Mouse (Mus musculus) CH12.LX (cell line): ENCODE measurements at regions not wholly inside any gene's neighbourhood (a gene's known extent, or its start where the extent isn't known, plus 50 kb on each side); places are given as distances from the start of the nearest gene placed in this dataset.

Experiments used
- DNase-seq: peaks from one replicate; pipeline ENCODE4 v3.0.0-alpha.2; 2013; ENCODE audit errors: extremely low read depth
- H3K27ac ChIP-seq: 2 replicates; pipeline ENCODE4 v1.5.1; 2012; ENCODE audit warnings: low read depth, mild to moderate bottlenecking, control low read depth, moderate library complexity; ENCODE audit not compliant: insufficient read depth
- H3K27me3 ChIP-seq: replicated peaks from 2 replicates; pipeline ENCODE3; 2012; ENCODE audit warnings: inconsistent platforms
- H3K36me3 ChIP-seq, 2 experiments: replicated peaks in 1 of 2; 2 replicates each; pipeline versions ENCODE3 to v1.6.1; 2012; ENCODE audit warnings: inconsistent platforms in 1 of 2, low read length in 1 of 2, mild to moderate bottlenecking in 1 of 2, mixed read lengths in 1 of 2, moderate library complexity in 1 of 2; ENCODE audit not compliant: control insufficient read depth in 1 of 2, insufficient read depth in 1 of 2
- H3K4me1 ChIP-seq, 2 experiments: 2 replicates each; pipeline ENCODE4 v1.6.1; 2012; ENCODE audit warnings: inconsistent platforms in 1 of 2, moderate library complexity in 1 of 2; ENCODE audit not compliant: insufficient read depth in 2 of 2, control insufficient read depth in 1 of 2
- H3K4me2 ChIP-seq: 2 replicates; pipeline ENCODE4 v1.6.1; 2012; ENCODE audit warnings: low read depth, mild to moderate bottlenecking, control low read depth; ENCODE audit not compliant: poor library complexity, insufficient read depth, severe bottlenecking
- H3K4me3 ChIP-seq, 3 experiments: fragments of 150-350 bp in 1 of 3; sonication (generic) in 1 of 3; replicated peaks in 1 of 3; 2 replicates each; pipeline versions ENCODE3 to v1.5.1; 2011 to 2012; ENCODE audit warnings: low read depth in 2 of 3, low read length in 2 of 3, mild to moderate bottlenecking in 2 of 3, moderate library complexity in 2 of 3, control low read depth in 1 of 3, improper control_type of control experiment in 1 of 3, inconsistent platforms in 1 of 3, mixed read lengths in 1 of 3; ENCODE audit not compliant: poor library complexity in 1 of 3
- H3K79me2 ChIP-seq: replicated peaks from 2 replicates; pipeline ENCODE4 v1.6.1; 2012; ENCODE audit warnings: mild to moderate bottlenecking, moderate library complexity; ENCODE audit not compliant: control insufficient read depth, poor library complexity, insufficient read depth, severe bottlenecking; ENCODE audit errors: extremely low read depth
- H3K9ac ChIP-seq: 2 replicates; pipeline ENCODE4 v1.6.1; 2012; ENCODE audit warnings: low read depth, mild to moderate bottlenecking, control low read depth, moderate library complexity; ENCODE audit not compliant: insufficient read depth
- H3K9me3 ChIP-seq: replicated peaks from 2 replicates; pipeline ENCODE3; 2012; ENCODE audit warnings: low read length, inconsistent platforms, mixed read lengths
- CHD1 ChIP-seq: IDR thresholded peaks from 2 replicates; pipeline ENCODE4 v1.6.1; 2012; ENCODE audit warnings: low read depth, low read length, improper control_type of control experiment, inconsistent platforms
- CHD2 ChIP-seq: IDR thresholded peaks from 2 replicates; pipeline ENCODE4 v1.6.1; 2011; ENCODE audit warnings: low read length, improper control_type of control experiment
- E2F4 ChIP-seq: IDR thresholded peaks from 2 replicates; pipeline ENCODE4 v1.6.1; 2011; ENCODE audit warnings: low read depth, low read length, improper control_type of control experiment; ENCODE audit not compliant: insufficient replicate concordance
- EP300 ChIP-seq: IDR thresholded peaks from 2 replicates; pipeline ENCODE4 v1.6.1; 2011; ENCODE audit warnings: low read length, improper control_type of control experiment
- ETS1 ChIP-seq: conservative IDR thresholded peaks from 2 replicates; pipeline ENCODE4 v1.6.1; 2012; ENCODE audit warnings: low read depth, mild to moderate bottlenecking, inconsistent platforms, low read length, improper control_type of control experiment, moderate library complexity
- GABPA ChIP-seq: IDR thresholded peaks from 2 replicates; pipeline ENCODE4 v1.6.1; 2012; ENCODE audit warnings: low read depth, low read length, improper control_type of control experiment, inconsistent platforms; ENCODE audit not compliant: insufficient replicate concordance
- HCFC1 ChIP-seq: IDR thresholded peaks from 2 replicates; pipeline ENCODE4 v1.6.1; 2012; ENCODE audit warnings: low read depth, mild to moderate bottlenecking, inconsistent platforms, low read length, improper control_type of control experiment
- JUND ChIP-seq: conservative IDR thresholded peaks from 2 replicates; pipeline ENCODE4 v1.6.1; 2011; ENCODE audit warnings: low read depth, low read length, improper control_type of control experiment
- MAFK ChIP-seq: IDR thresholded peaks from 2 replicates; pipeline ENCODE4 v1.6.1; 2011; ENCODE audit warnings: low read length, improper control_type of control experiment; ENCODE audit not compliant: insufficient replicate concordance
- MAZ ChIP-seq: IDR thresholded peaks from 2 replicates; pipeline ENCODE4 v1.6.1; 2012; ENCODE audit warnings: low read depth, mild to moderate bottlenecking, inconsistent platforms, low read length, improper control_type of control experiment, moderate library complexity
- MEF2A ChIP-seq: IDR thresholded peaks from 2 replicates; pipeline ENCODE4 v1.6.1; 2014; ENCODE audit warnings: low read depth, mild to moderate bottlenecking, inconsistent platforms, low read length, improper control_type of control experiment, borderline replicate concordance
- MXI1 ChIP-seq: IDR thresholded peaks from 2 replicates; pipeline ENCODE4 v1.6.1; 2011; ENCODE audit warnings: mild to moderate bottlenecking, low read depth, low read length, improper control_type of control experiment
- NELFE ChIP-seq: IDR thresholded peaks from 2 replicates; pipeline ENCODE4 v1.6.1; 2011; ENCODE audit warnings: low read depth, low read length, improper control_type of control experiment
- NRF1 ChIP-seq: IDR thresholded peaks from 2 replicates; pipeline ENCODE4 v1.6.1; 2014; ENCODE audit warnings: low read depth, mild to moderate bottlenecking, inconsistent platforms, low read length, improper control_type of control experiment, moderate library complexity
- POLR2A ChIP-seq: IDR thresholded peaks from 2 replicates; pipeline ENCODE4 v1.6.1; 2011; ENCODE audit warnings: low read depth, mild to moderate bottlenecking, improper control_type of control experiment, low read length
- POLR2AphosphoS2 ChIP-seq: IDR thresholded peaks from 2 replicates; pipeline ENCODE4 v1.6.1; 2011; ENCODE audit warnings: low read depth, low read length, improper control_type of control experiment
- RAD21 ChIP-seq: IDR thresholded peaks from 2 replicates; pipeline ENCODE4 v1.6.1; 2011; ENCODE audit warnings: low read depth, mild to moderate bottlenecking, low read length, improper control_type of control experiment, moderate library complexity
- RCOR1 ChIP-seq: conservative IDR thresholded peaks from 2 replicates; pipeline ENCODE4 v1.6.1; 2012; ENCODE audit warnings: low read depth, mild to moderate bottlenecking, inconsistent platforms, low read length, improper control_type of control experiment
- SMC3 ChIP-seq: IDR thresholded peaks from 2 replicates; pipeline ENCODE4 v1.6.1; 2011; ENCODE audit warnings: low read depth, low read length, improper control_type of control experiment
- TCF12 ChIP-seq: IDR thresholded peaks from 2 replicates; pipeline ENCODE4 v1.6.1; 2014; ENCODE audit warnings: low read depth, mild to moderate bottlenecking, inconsistent platforms, low read length, improper control_type of control experiment
- UBTF ChIP-seq: IDR thresholded peaks from 2 replicates; pipeline ENCODE4 v1.6.1; 2012; ENCODE audit warnings: low read depth, mild to moderate bottlenecking, inconsistent platforms, low read length, improper control_type of control experiment, moderate library complexity
- USF1 ChIP-seq: IDR thresholded peaks from 2 replicates; pipeline ENCODE4 v1.6.1; 2014; ENCODE audit warnings: low read depth, mild to moderate bottlenecking, inconsistent platforms, low read length, improper control_type of control experiment
- USF2 ChIP-seq: conservative IDR thresholded peaks from 2 replicates; pipeline ENCODE4 v1.6.1; 2011; ENCODE audit warnings: low read depth, low read length, improper control_type of control experiment
- ZKSCAN1 ChIP-seq: IDR thresholded peaks from 2 replicates; pipeline ENCODE4 v1.6.1; 2012; ENCODE audit warnings: low read depth, inconsistent platforms, low read length, improper control_type of control experiment, borderline replicate concordance
- ZMIZ1 ChIP-seq: IDR thresholded peaks from 2 replicates; pipeline ENCODE4 v1.6.1; 2012; ENCODE audit warnings: low read depth, mild to moderate bottlenecking, inconsistent platforms, low read length, improper control_type of control experiment
- dilution Hi-C: fragments of 300-500 bp; cut with MboI; formaldehyde crosslinking; loops from 2 replicates; pipeline ENCODE4 v1.14.3; 2020; ENCODE audit warnings: low sequenced_read_pairs; ENCODE audit not compliant: extremely low pct_unique_long_range_greater_than_20kb, extremely low pct_ligation_motif_present
- in situ Hi-C: fragments of 300-500 bp; cut with MboI; formaldehyde crosslinking; loops from 3 replicates; pipeline ENCODE4 v1.14.3; 2019; ENCODE audit warnings: low sequenced_read_pairs, low pct_ligation_motif_present, low pct_unique_long_range_greater_than_20kb, mixed read lengths

DNA sequence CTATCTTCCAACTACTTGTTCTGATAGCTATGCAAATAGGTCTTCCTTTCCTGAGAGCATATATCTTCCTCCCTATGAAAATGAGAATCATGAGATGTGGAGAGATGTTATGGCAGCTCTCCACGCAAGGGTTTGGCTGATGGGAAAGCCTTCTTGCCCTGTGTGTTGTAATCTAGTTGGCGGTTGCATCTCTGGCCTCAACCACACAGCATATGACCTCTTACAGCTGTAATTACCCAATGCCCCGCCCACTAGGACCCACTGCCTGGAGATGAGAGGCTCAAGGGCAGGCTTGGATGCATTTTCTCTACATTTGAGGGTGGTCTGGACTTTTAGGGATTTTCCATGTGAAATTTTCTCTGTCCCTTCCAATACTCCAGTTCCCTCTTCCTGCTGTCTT, 190.9 kb upstream of the Ccdc122 start:
- dilution Hi-C loops, result no loop called here
- H3K9me3 ChIP-seq, result no peaks in the 10 kb centered on the region
- DNase-seq, result no peak
- no peaks in the 10 kb centered on the region for H3K27me3 ChIP-seq
- no peaks in the 10 kb centered on the region for H3K4me1 ChIP-seq
- no peak overlapping the region for H3K27ac ChIP-seq
- H3K4me2 ChIP-seq, result no peak overlapping the region
- no peaks in the 10 kb centered on the region for H3K36me3 ChIP-seq
- TF ChIP-seq MEF2A (no peak), RCOR1 (no peak), CHD2 (no peak), EP300 (no peak), POLR2AphosphoS2 (no peak), HCFC1 (no peak), ETS1 (no peak)
- H3K4me3 ChIP-seq, result no peak overlapping the region
- no peaks in the 10 kb centered on the region for H3K79me2 ChIP-seq
- in situ Hi-C loops, result no loop called here
- H3K9ac ChIP-seq, result no peak overlapping the region

DNA sequence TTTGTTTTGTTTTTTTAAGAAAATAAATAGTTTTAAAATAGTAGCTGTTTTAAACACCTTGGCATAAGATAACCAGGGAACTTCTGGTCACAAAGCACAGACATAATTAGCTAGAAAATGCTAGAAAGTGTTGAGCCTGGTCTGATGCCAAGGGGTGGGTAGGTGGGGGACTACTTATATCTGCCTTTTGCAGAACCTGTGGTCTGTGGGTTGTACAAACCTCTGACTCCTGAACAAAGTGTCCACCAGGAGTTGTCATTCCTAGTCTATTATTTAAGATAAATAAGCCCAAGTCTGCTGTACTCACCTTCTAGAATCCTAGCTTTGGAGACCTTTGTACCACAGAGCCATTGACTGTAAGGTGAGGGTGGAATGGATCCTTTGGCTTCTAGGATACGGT, 191.9 kb upstream of the Ccdc122 start:
- DNase-seq, result no peak
- Histone ChIP-seq H3K4me2 (no peak overlapping the region), H3K9me3 (no peaks in the 10 kb centered on the region), H3K4me1 (no peaks in the 10 kb centered on the region), H3K4me3 (no peak overlapping the region), H3K36me3 (no peaks in the 10 kb centered on the region), H3K27ac (no peak overlapping the region), H3K79me2 (no peaks in the 10 kb centered on the region), H3K27me3 (no peaks in the 10 kb centered on the region), H3K9ac (no peak overlapping the region)
- dilution Hi-C loops (no loop called here), in situ Hi-C loops (no loop called here)
- no peak for TF ChIP-seq ZMIZ1
- no peak for TF ChIP-seq GABPA
- TF ChIP-seq RCOR1, result no peak
- TF ChIP-seq JUND, result no peak
- no peak for TF ChIP-seq USF2

DNA sequence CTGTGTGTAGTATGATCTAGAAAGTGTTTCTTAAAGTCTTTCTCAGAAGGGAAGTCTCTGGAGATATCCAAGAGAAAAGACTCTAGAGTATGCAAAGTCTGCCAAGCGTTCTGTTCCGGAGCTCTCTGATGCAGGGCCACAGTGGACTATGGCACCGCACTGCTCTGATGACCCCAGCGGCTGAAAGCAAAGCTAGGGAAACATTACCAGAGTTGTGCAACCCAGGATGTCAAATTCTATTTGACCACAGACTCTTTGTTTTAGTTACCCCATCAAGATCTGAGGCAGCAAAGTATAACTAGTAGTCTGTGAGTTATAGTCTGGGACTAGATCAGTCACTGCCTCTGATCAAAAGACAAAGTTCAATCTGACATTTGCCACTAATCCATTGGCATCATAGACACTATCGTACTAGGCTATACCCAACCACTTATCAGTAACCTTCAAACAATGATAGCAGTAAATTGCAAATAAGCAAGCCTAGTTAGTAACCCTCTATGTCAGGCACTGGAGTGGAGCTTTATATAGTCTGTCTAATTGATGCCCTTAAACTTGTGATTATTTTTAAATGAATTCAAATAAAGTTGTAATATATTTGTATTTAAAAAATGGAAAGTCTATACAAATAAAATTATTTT, 198.9 kb upstream of the Ccdc122 start:
- Histone ChIP-seq H3K79me2 (no peaks in the 10 kb centered on the region), H3K27me3 (no peaks in the 10 kb centered on the region), H3K4me1 (peaks cover 0 to 7% of the 10 kb centered on the region in 2 experiments; a peak in 1 of 4 replicates), H3K36me3 (no peaks in the 10 kb centered on the region), H3K4me3 (no peak overlapping the region), H3K9me3 (no peaks in the 10 kb centered on the region), H3K4me2 (no peak overlapping the region), H3K9ac (no peak overlapping the region), H3K27ac (no peak overlapping the region)
- no peak for DNase-seq
- in situ Hi-C loops (no loop called here), dilution Hi-C loops (no loop called here)
- TF ChIP-seq USF2, result no peak
- no peak for TF ChIP-seq MAFK
- no peak for TF ChIP-seq POLR2AphosphoS2
- TF ChIP-seq EP300, result no peak
- TF ChIP-seq E2F4, result no peak
- no peak for TF ChIP-seq UBTF
- TF ChIP-seq NELFE, result no peak
- no peak for TF ChIP-seq ETS1
- TF ChIP-seq GABPA, result no peak
- TF ChIP-seq SMC3, result no peak
- TF ChIP-seq ZKSCAN1, result no peak
- no peak for TF ChIP-seq MXI1
- no peak for TF ChIP-seq RAD21
- no peak for TF ChIP-seq POLR2A
- no peak for TF ChIP-seq USF1
- no peak for TF ChIP-seq NRF1
- no peak for TF ChIP-seq TCF12
- no peak for TF ChIP-seq CHD1
- no peak for TF ChIP-seq MAZ
